Mouse (Mus musculus) spleen, postnatal 36 days (tissue): ENCODE data around the gene Prn.
A peak's percentile ranks its signal among the peaks of the same experiment; 100 is the strongest.

Experiments
- DNase-seq, 2 experiments: peaks; one replicate each; pipeline ENCODE4 v3.0.0; 2022; ENCODE audit warnings: low spot score in 2 of 2, mixed read lengths in 1 of 2

Gene Prn

GRCm38 (mm10) chr2:131993563-131994088 is 83.9 kb downstream of the Prn start:
- DNase-seq, result peak in 1 of 2 experiments; percentile 38

- DNase-seq, result no peak
Observed at GRCm38 (mm10) chr2:131994971-131995370, 85.2 kb downstream of the Prn start.

- no peak for DNase-seq
Observed at GRCm38 (mm10) chr2:131995742-131996141, 86.0 kb downstream of the Prn start.

GRCm38 (mm10) chr2:131996369-131996768 is 86.6 kb downstream of the Prn start:
- DNase-seq, result no peak

- DNase-seq, result no peak
Observed at GRCm38 (mm10) chr2:131997356-131997755, 87.6 kb downstream of the Prn start.

GRCm38 (mm10) chr2:132001696-132002334 is 92.1 kb downstream of the Prn start:
- no peak for DNase-seq

- DNase-seq, result no peak
Observed at GRCm38 (mm10) chr2:132003916-132004315, 94.2 kb downstream of the Prn start.

- peak; percentile 70 to 72 for DNase-seq
Observed at GRCm38 (mm10) chr2:132004495-132005136, 94.9 kb downstream of the Prn start.

- DNase-seq, result no peak
Observed at GRCm38 (mm10) chr2:132005445-132005844, 95.7 kb downstream of the Prn start.
